Mouse (Mus musculus) liver, postnatal 0 days (tissue): ENCODE measurements around the gene Slc16a3. TPM values are rescaled to one million over a fixed set of nuclear protein-coding genes. Genes with fewer than 3 reads are reported as not detected.

ENCODE experiments used
- ATAC-seq: fragments of 200-750 bp; cut with Nextera tagmentation; 2 replicates; pipeline ENCODE4 v1.8.0; 2017; ENCODE audit warnings: mild to moderate bottlenecking, moderate library complexity
- DNase-seq: peaks from one replicate; pipeline ENCODE4 v3.0.0-alpha.2; 2016
- H3K27ac ChIP-seq: fragments of 300-500 bp; sonication (generic); 2 replicates; pipeline ENCODE4 v1.5.1; 2014; ENCODE audit warnings: antibody characterized with exemption, moderate library complexity, mild to moderate bottlenecking, low read depth
- H3K27me3 ChIP-seq: fragments of 300-500 bp; sonication (generic); 2 replicates; pipeline ENCODE4 v1.6.1; 2014; ENCODE audit warnings: low read length, control low read depth, mixed read lengths; ENCODE audit not compliant: insufficient read depth
- H3K36me3 ChIP-seq: fragments of 300-500 bp; sonication (generic); replicated peaks from 2 replicates; pipeline ENCODE4 v1.6.1; 2014; ENCODE audit warnings: mild to moderate bottlenecking, control low read depth, low read length, moderate library complexity, mixed read lengths; ENCODE audit not compliant: insufficient read depth
- H3K4me1 ChIP-seq: fragments of 300-500 bp; sonication (generic); 2 replicates; pipeline ENCODE4 v1.6.1; 2014; ENCODE audit warnings: antibody characterized with exemption, mild to moderate bottlenecking, control low read depth; ENCODE audit not compliant: insufficient read depth
- H3K4me2 ChIP-seq: fragments of 300-500 bp; sonication (generic); 2 replicates; pipeline ENCODE4 v1.6.1; 2014; ENCODE audit warnings: low read depth, mild to moderate bottlenecking, low read length, moderate library complexity, mixed read lengths
- H3K4me3 ChIP-seq: fragments of 300-500 bp; sonication (generic); 2 replicates; pipeline ENCODE4 v1.5.1; 2014; ENCODE audit warnings: low read depth, low read length
- H3K9ac ChIP-seq: fragments of 300-500 bp; sonication (generic); replicated peaks from 2 replicates; pipeline ENCODE4 v1.6.1; 2014; ENCODE audit warnings: mild to moderate bottlenecking, moderate library complexity
- H3K9me3 ChIP-seq: fragments of 300-500 bp; sonication (generic); 2 replicates; pipeline ENCODE4 v1.6.1; 2016; ENCODE audit warnings: mild to moderate bottlenecking, control low read depth, low read length, mixed read lengths
- CTCF ChIP-seq: sonication (generic); IDR thresholded peaks from 2 replicates; pipeline ENCODE4 v1.5.1; 2016; ENCODE audit warnings: antibody characterized with exemption, low read depth
- EP300 ChIP-seq: IDR thresholded peaks from 2 replicates; pipeline ENCODE4 v1.6.1; 2016; ENCODE audit warnings: antibody characterized with exemption, low read depth, mild to moderate bottlenecking
- WGBS: fragments of 180-500 bp; shearing (Covaris S2); extraction: QIAGEN DNeasy Blood & Tissue Kit; methylation state at CpG from one replicate; pipeline ENCODE4 v1.1.7; 2014; ENCODE audit not compliant: insufficient replicate concordance; 5-methylcytosine and 5-hydroxymethylcytosine counted together
- polyA plus RNA-seq: library from polyadenylated mRNA; unstranded; fragments of >200 nt; fragmentation: Nextera tagmentation; extraction: Ambion mirVana; gene quantifications from 2 replicates; pipeline ENCODE4 v1.2.1, GENCODE M21; 2015

The Slc16a3 gene
- polyA plus RNA-seq, 1 experiment from 2014 or later, result 13.9 TPM

DNA sequence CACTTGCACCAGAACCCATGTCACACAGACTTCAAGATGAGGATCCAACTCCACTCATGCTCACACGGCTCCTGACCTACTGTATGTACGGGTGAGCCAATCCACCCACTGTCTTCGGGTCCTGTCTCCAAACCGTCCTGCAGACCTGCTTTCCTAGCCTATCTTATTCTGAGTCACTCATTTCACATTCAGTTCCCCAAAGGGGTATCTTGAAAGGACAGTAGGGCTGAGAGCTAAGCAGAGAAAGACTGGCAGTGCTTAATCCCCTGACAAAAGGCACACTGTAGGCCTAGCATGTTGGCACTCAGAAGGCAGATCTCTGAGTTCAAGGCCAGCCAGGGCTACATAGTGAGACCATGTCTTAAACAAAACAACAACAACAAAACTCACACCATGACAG, 40.1 kb downstream of the Slc16a3 start:
- no peak for TF ChIP-seq CTCF
- no peak for TF ChIP-seq EP300
- Histone ChIP-seq H3K36me3 (peaks cover 32% of the 10 kb centered on the region), H3K4me3 (no peak overlapping the region), H3K27me3 (no peaks in the 10 kb centered on the region), H3K9me3 (no peaks in the 10 kb centered on the region), H3K9ac (no peak overlapping the region), H3K4me2 (peak overlapping the region; percentile 87; the same call in 1 of the 2 replicates), H3K4me1 (peaks cover 46% of the 10 kb centered on the region), H3K27ac (no peak overlapping the region)
- no peak for DNase-seq
- 65% methylated on average over 4 of the region's 4 CpGs for WGBS
- no peak for ATAC-seq

GRCm38 (mm10) chr11:120989523-120989922, 41.2 kb downstream of the Slc16a3 start:
- peak overlapping the region; percentile 100 for H3K9ac ChIP-seq
- ATAC-seq, result no peak
- TF ChIP-seq CTCF, result no peak
- no peak for TF ChIP-seq EP300
- peak overlapping the region; percentile 94 for H3K4me3 ChIP-seq
- no peak for DNase-seq
- H3K4me2 ChIP-seq, result peak overlapping the region; percentile 87
- WGBS, result 22% methylated on average over 1 of the region's 1 CpGs
- no peaks in the 10 kb centered on the region for H3K27me3 ChIP-seq
- H3K36me3 ChIP-seq, result peaks cover 21% of the 10 kb centered on the region
- H3K4me1 ChIP-seq, result peaks cover 51% of the 10 kb centered on the region
- peak overlapping the region; percentile 99 for H3K27ac ChIP-seq
- no peaks in the 10 kb centered on the region for H3K9me3 ChIP-seq

- Histone ChIP-seq H3K9ac (peak overlapping the region; percentile 100), H3K4me3 (peak overlapping the region; percentile 94), H3K4me1 (peaks cover 53% of the 10 kb centered on the region), H3K27me3 (no peaks in the 10 kb centered on the region), H3K36me3 (peaks cover 17% of the 10 kb centered on the region), H3K27ac (peak overlapping the region; percentile 99), H3K4me2 (peak overlapping the region; percentile 87), H3K9me3 (no peaks in the 10 kb centered on the region)
- DNase-seq (peak; percentile 83), ATAC-seq (peak; percentile 53)
- under 1% methylated on average over 18 of the region's 35 CpGs for WGBS
- TF ChIP-seq EP300, result no peak
- TF ChIP-seq CTCF, result no peak
Measured at GRCm38 (mm10) chr11:120990126-120990781, 42.0 kb downstream of the Slc16a3 start.

GRCm38 (mm10) chr11:120990951-120991526, 42.8 kb downstream of the Slc16a3 start, which contains the start of gene Csnk1d:
TSS of gene Csnk1d (minus strand) at chr11:120991330.
- ATAC-seq, result peak; percentile 83
- under 1% methylated on average over 57 of the region's 59 CpGs for WGBS
- no peaks in the 10 kb centered on the region for H3K27me3 ChIP-seq
- peak; percentile 99 for DNase-seq
- TF ChIP-seq EP300 (no peak), CTCF (no peak; the same call in 1 of the 2 replicates)
- peak within 1 kb of the TSS; percentile 94 for H3K4me3 ChIP-seq
- H3K9ac ChIP-seq, result peak within 1 kb of the TSS; percentile 100
- H3K9me3 ChIP-seq, result no peaks in the 10 kb centered on the region
- peak within 1 kb of the TSS; percentile 99 for H3K27ac ChIP-seq
- H3K4me1 ChIP-seq, result peaks cover 55% of the 10 kb centered on the region
- peaks cover 12% of the 10 kb centered on the region for H3K36me3 ChIP-seq
- H3K4me2 ChIP-seq, result peak within 1 kb of the TSS; percentile 87

- Histone ChIP-seq H3K4me1 (peaks cover 53% of the 10 kb centered on the region), H3K27me3 (no peaks in the 10 kb centered on the region), H3K4me3 (peak overlapping the region; percentile 94), H3K27ac (peak overlapping the region; percentile 99), H3K9ac (peak overlapping the region; percentile 100), H3K9me3 (no peaks in the 10 kb centered on the region), H3K4me2 (peak overlapping the region; percentile 87), H3K36me3 (peaks cover 5% of the 10 kb centered on the region; the same call in 1 of the 2 replicates)
- WGBS, result 45% methylated on average over 3 of the region's 3 CpGs
- DNase-seq (no peak), ATAC-seq (peak; percentile 6; the same call in 1 of the 2 replicates)
- TF ChIP-seq EP300, result no peak
Measured at GRCm38 (mm10) chr11:120991791-120992190, 43.5 kb downstream of the Slc16a3 start.

DNA sequence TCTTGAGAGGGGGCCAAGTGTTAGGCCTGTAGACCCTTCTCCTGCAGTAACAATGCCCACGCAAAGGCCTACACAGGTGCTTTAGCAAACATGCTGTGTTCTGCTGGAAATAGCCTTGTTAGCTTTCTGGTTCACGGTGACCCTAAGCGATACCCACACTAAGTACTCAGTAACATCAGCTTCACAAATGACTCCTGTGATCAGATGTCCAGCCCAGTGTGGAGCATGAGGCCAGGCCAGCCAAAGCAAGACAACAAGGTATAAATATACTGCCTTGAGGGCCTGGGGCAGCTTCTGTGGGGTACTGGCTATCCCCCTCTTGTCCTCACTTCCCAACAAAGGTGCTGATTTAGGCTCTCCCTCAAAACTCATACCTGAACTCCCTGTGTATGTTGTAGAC, 44.8 kb downstream of the Slc16a3 start:
- 0 out of 2 replicates have a peak overlapping the region, but pooled peaks have one; percentile 7 for H3K27ac ChIP-seq
- DNase-seq (no peak), ATAC-seq (no peak)
- WGBS, result 73% methylated on average over 3 of the region's 3 CpGs
- H3K4me2 ChIP-seq, result peak overlapping the region; percentile 87
- no peaks in the 10 kb centered on the region for H3K27me3 ChIP-seq
- H3K9ac ChIP-seq, result no peak overlapping the region
- no peaks in the 10 kb centered on the region for H3K9me3 ChIP-seq
- H3K36me3 ChIP-seq, result no peaks in the 10 kb centered on the region
- H3K4me1 ChIP-seq, result peaks cover 50% of the 10 kb centered on the region
- no peak overlapping the region for H3K4me3 ChIP-seq
- TF ChIP-seq CTCF, result no peak
- no peak for TF ChIP-seq EP300
